In genomic region chr2:21016589-21016988, GRCm38 (mm10) we compare ENCODE assay signal across 25 mouse cellular contexts. TPM values are rescaled to one million over a fixed set of nuclear protein-coding genes. Genes with fewer than 3 reads are reported as not detected.
DNase-seq lines count a peak whose midpoint lies in the region; ATAC-seq and TF ChIP-seq lines count a peak whose summit lies in the region.
"Had no signal": no experiment of that assay in that cellular context is flagged by ENCODE, and none has a peak within 500 bp of the region (broad histone marks: within the 10 kb centered on the region; RNA-seq: fewer than 3 reads in every experiment).

No protein-coding gene starts in this region.

- no peaks in the 10 kb centered on the region for H3K9me3 ChIP-seq in intestine, embryonic 15.5 days
- no peaks in the 10 kb centered on the region for H3K9me3 ChIP-seq in intestine, postnatal 0 days (ENCODE audit: control insufficient read depth)
- no peaks in the 10 kb centered on the region for H3K9me3 ChIP-seq in lung, postnatal 0 days (ENCODE audit: low read length)
- H3K9me3 ChIP-seq: embryonic facial prominence, embryonic 13.5 days; limb, embryonic 12.5 days; liver, embryonic 15.5 days; megakaryocyte, embryonic 14.5 days; midbrain, embryonic 13.5 days had no signal

- H3K9ac ChIP-seq in heart, adult 2 months (ENCODE audit: low read depth, low read length), result no peak overlapping the region
- H3K9ac ChIP-seq in intestine, embryonic 15.5 days, result no peak overlapping the region
- no peak overlapping the region for H3K9ac ChIP-seq in intestine, postnatal 0 days (ENCODE audit: low read depth, low read length)
- no peak overlapping the region for H3K9ac ChIP-seq in lung, postnatal 0 days (replicated peaks; ENCODE audit: low read depth)
- H3K9ac ChIP-seq: embryonic facial prominence, embryonic 13.5 days; forebrain, postnatal 0 days; limb, embryonic 12.5 days; liver, embryonic 15.5 days; midbrain, embryonic 13.5 days had no signal

- no peak for ATAC-seq in intestine, embryonic 15.5 days
- no peak for ATAC-seq in intestine, postnatal 0 days
- no peak for ATAC-seq in lung, postnatal 0 days
- ATAC-seq in inflammation-experienced regulatory T-cells, adult 6 months, result no peak
- ATAC-seq: forebrain, postnatal 0 days; hindbrain, embryonic 16.5 days; midbrain, embryonic 13.5 days had no signal

- no peaks in the 10 kb centered on the region for H3K36me3 ChIP-seq in heart, adult 2 months (ENCODE audit: control insufficient read depth, insufficient read depth, low read length)
- no peaks in the 10 kb centered on the region for H3K36me3 ChIP-seq in intestine, embryonic 15.5 days
- no peaks in the 10 kb centered on the region for H3K36me3 ChIP-seq in intestine, postnatal 0 days (ENCODE audit: control insufficient read depth, insufficient read depth)
- H3K36me3 ChIP-seq in lung, postnatal 0 days (ENCODE audit: insufficient read depth, low read length), result no peaks in the 10 kb centered on the region
- H3K36me3 ChIP-seq: embryonic facial prominence, embryonic 13.5 days; limb, embryonic 12.5 days; liver, embryonic 15.5 days; midbrain, embryonic 13.5 days had no signal

- H3K27ac ChIP-seq in heart, adult 2 months, result peak overlapping the region; percentile 63
- H3K27ac ChIP-seq in intestine, embryonic 15.5 days, result peak overlapping the region; percentile 32; the same call in 1 of the 2 replicates
- no peak overlapping the region for H3K27ac ChIP-seq in intestine, postnatal 0 days (ENCODE audit: low read depth, low read length)
- no peak overlapping the region for H3K27ac ChIP-seq in lung, postnatal 0 days (ENCODE audit: low read length)
- H3K27ac ChIP-seq: embryonic facial prominence, embryonic 13.5 days; layer of hippocampus, adult 2 months; left cerebral cortex, adult 2 months; limb, embryonic 12.5 days; liver, embryonic 15.5 days; midbrain, embryonic 13.5 days had no signal

- H3K4me3 ChIP-seq in heart, adult 2 months, result no peak overlapping the region
- no peak overlapping the region for H3K4me3 ChIP-seq in intestine, embryonic 15.5 days (replicated peaks)
- no peak overlapping the region for H3K4me3 ChIP-seq in intestine, postnatal 0 days (ENCODE audit: low read depth, low read length)
- H3K4me3 ChIP-seq in lung, postnatal 0 days (ENCODE audit: low read depth, low read length), result no peak overlapping the region
- H3K4me3 ChIP-seq: embryonic facial prominence, embryonic 13.5 days; layer of hippocampus, adult 2 months; left cerebral cortex, adult 2 months; limb, embryonic 12.5 days; liver, embryonic 15.5 days; megakaryocyte, embryonic 14.5 days; midbrain, embryonic 13.5 days had no signal

- no peak for TF ChIP-seq POLR2A in heart, adult 2 months (IDR thresholded peaks at IDR 0.05; ENCODE audit: insufficient read depth, low read depth, low read length)

- DNase-seq in heart, adult 2 months, result no peak
- no peak for DNase-seq in heart, postnatal 14 days
- peak; percentile 24 for DNase-seq in lung, postnatal 0 days (ENCODE audit: low spot score)
- DNase-seq in lung, postnatal 36 days, result no peak
- DNase-seq: adrenal gland, postnatal 25 days; B cell, adult 2 months; cerebellum, adult 18-20 months; cerebellum, postnatal 10 days; forebrain, postnatal 0 days; gastrocnemius, postnatal 14 days; kidney, adult 11 months; kidney, postnatal 25 days; right cerebral cortex, postnatal 14 days; thymus, postnatal 4 days had no signal

- H3K4me2 ChIP-seq in intestine, embryonic 15.5 days (replicated peaks), result no peak overlapping the region
- H3K4me2 ChIP-seq in intestine, postnatal 0 days (replicated peaks; ENCODE audit: low read depth), result no peak overlapping the region
- no peak overlapping the region for H3K4me2 ChIP-seq in lung, postnatal 0 days (replicated peaks; ENCODE audit: low read depth, low read length)
- H3K4me2 ChIP-seq: embryonic facial prominence, embryonic 13.5 days; limb, embryonic 12.5 days; liver, embryonic 15.5 days; midbrain, embryonic 13.5 days had no signal

- TF ChIP-seq CTCF in heart, adult 2 months (IDR thresholded peaks at IDR 0.05), result no peak
- no peak for TF ChIP-seq CTCF in intestine, postnatal 0 days (IDR thresholded peaks at IDR 0.05; ENCODE audit: low read depth)
- TF ChIP-seq CTCF in lung, postnatal 0 days (IDR thresholded peaks at IDR 0.05), result no peak

- no peaks in the 10 kb centered on the region for H3K27me3 ChIP-seq in heart, adult 2 months (ENCODE audit: control insufficient read depth, insufficient read depth, low read length)
- no peaks in the 10 kb centered on the region for H3K27me3 ChIP-seq in intestine, embryonic 15.5 days (replicated peaks)
- no peaks in the 10 kb centered on the region for H3K27me3 ChIP-seq in intestine, postnatal 0 days (replicated peaks; ENCODE audit: control insufficient read depth, insufficient read depth, low read length)
- no peaks in the 10 kb centered on the region for H3K27me3 ChIP-seq in lung, postnatal 0 days (replicated peaks; ENCODE audit: insufficient read depth, low read length)
- H3K27me3 ChIP-seq: embryonic facial prominence, embryonic 13.5 days; limb, embryonic 12.5 days; liver, embryonic 15.5 days; megakaryocyte, embryonic 14.5 days; midbrain, embryonic 13.5 days had no signal

- H3K4me1 ChIP-seq in heart, adult 2 months (ENCODE audit: control insufficient read depth, insufficient read depth, low read length), result peaks cover 1% of the 10 kb centered on the region; the same call in 1 of the 2 replicates
- no peaks in the 10 kb centered on the region for H3K4me1 ChIP-seq in intestine, embryonic 15.5 days (replicated peaks)
- H3K4me1 ChIP-seq in intestine, postnatal 0 days (replicated peaks; ENCODE audit: control insufficient read depth, insufficient read depth, low read length), result no peaks in the 10 kb centered on the region
- no peaks in the 10 kb centered on the region for H3K4me1 ChIP-seq in lung, postnatal 0 days (ENCODE audit: insufficient read depth, low read depth, low read length)
- H3K4me1 ChIP-seq: embryonic facial prominence, embryonic 13.5 days; limb, embryonic 12.5 days; liver, embryonic 15.5 days had no signal

- WGBS in heart, adult 2 months, result 47% methylated on average over 7 of the region's 7 CpGs
- 77% methylated on average over 7 of the region's 7 CpGs for WGBS in intestine, embryonic 15.5 days
- 74% methylated on average over 7 of the region's 7 CpGs for WGBS in intestine, postnatal 0 days
- WGBS in lung, postnatal 0 days, result 71% methylated on average over 7 of the region's 7 CpGs

- no peaks in the 10 kb centered on the region for H3K79me2 ChIP-seq in heart, adult 2 months (replicated peaks; ENCODE audit: control insufficient read depth, insufficient read depth, low read length)

- intact Hi-C loops in heart, adult 2 months (cut with DNase I), result loop anchor here (2.0 kb wide), 1 partner anchor 48 kb away; the partner anchor contains the start of gene Arhgap21
- intact Hi-C loops in heart, postnatal 14 days (cut with DNase I), result no loop called here

- TF ChIP-seq EP300 in heart, adult 2 months (IDR thresholded peaks at IDR 0.05; ENCODE audit: insufficient read depth, low read depth, low read length), result no peak
- no peak for TF ChIP-seq EP300 in lung, postnatal 0 days (IDR thresholded peaks at IDR 0.05)

RNA-seq across cellular contexts. Expression of gene Arhgap21, which starts 47.9 kb away (rescaled TPM):
- total RNA-seq in heart, adult 2 months (2021), result 10 to 100 TPM; 65.2 to 74.5 TPM
- polyA plus RNA-seq in heart, adult 2 months (2012; rRNA removed), result 18.1 and 27.9 TPM in 2 replicates
- total RNA-seq in heart, postnatal 14 days (2021), result 10 to 100 TPM; 84.5 to 91.7 TPM
- 10.2 and 13.6 TPM in 2 replicates for polyA plus RNA-seq in intestine, embryonic 15.5 days (2015; fragmentation: Nextera tagmentation; extraction: Ambion mirVana)
- polyA plus RNA-seq in intestine, postnatal 0 days (2015; fragmentation: Nextera tagmentation; extraction: Ambion mirVana), result 6.5 and 6.9 TPM in 2 replicates
- 9.9 and 10.9 TPM in 2 replicates for polyA plus RNA-seq in lung, postnatal 0 days (2015; fragmentation: Nextera tagmentation; extraction: Ambion mirVana)
- polyA plus RNA-seq in inflammation-experienced regulatory T-cells, adult 6 months (2017; shearing (Covaris generic)), result 1 to 10 TPM; 1.2 to 2.2 (median 1.3) TPM

Comparison
In these comparisons a context has a peak if more than half of its experiments do, and no peak if none do; other contexts are left out.
1. H3K27ac ChIP-seq: peak in heart, adult 2 months (single experiment) and intestine, embryonic 15.5 days (single experiment); none in intestine, postnatal 0 days (single experiment) and lung, postnatal 0 days (single experiment).